Mouse (Mus musculus) kidney, embryonic 16.5 days (tissue): ENCODE results near the gene 1700019D03Rik. TPM values are rescaled to one million over a fixed set of nuclear protein-coding genes. Genes with fewer than 3 reads are reported as not detected.
A peak's percentile ranks its signal among the peaks of the same experiment; 100 is the strongest.

Source experiments
- ATAC-seq: fragments of 200-750 bp; cut with Nextera tagmentation; 2 replicates; pipeline ENCODE4 v1.8.0; 2017; ENCODE audit warnings: moderate TSS enrichment; ENCODE audit not compliant: low FRiP score, low TSS enrichment
- H3K27ac ChIP-seq: fragments of 300-500 bp; sonication (generic); 2 replicates; pipeline ENCODE4 v1.5.1; 2014; ENCODE audit warnings: low read length
- H3K27me3 ChIP-seq: fragments of 300-500 bp; sonication (generic); 2 replicates; pipeline ENCODE4 v1.6.1; 2014; ENCODE audit warnings: low read length, control low read depth, mixed read lengths; ENCODE audit not compliant: insufficient read depth
- H3K36me3 ChIP-seq: fragments of 300-500 bp; sonication (generic); 2 replicates; pipeline ENCODE4 v1.6.1; 2014; ENCODE audit warnings: low read length, control low read depth, mixed read lengths; ENCODE audit not compliant: insufficient read depth
- H3K4me1 ChIP-seq: fragments of 300-500 bp; sonication (generic); 2 replicates; pipeline ENCODE4 v1.6.1; 2014; ENCODE audit warnings: low read length, control low read depth, mixed read lengths; ENCODE audit not compliant: insufficient read depth
- H3K4me2 ChIP-seq: fragments of 300-500 bp; sonication (generic); replicated peaks from 2 replicates; pipeline ENCODE4 v1.6.1; 2014; ENCODE audit warnings: low read depth, low read length
- H3K4me3 ChIP-seq: fragments of 300-500 bp; sonication (generic); 2 replicates; pipeline ENCODE4 v1.5.1; 2014; ENCODE audit warnings: mild to moderate bottlenecking, low read length
- H3K9ac ChIP-seq: fragments of 300-500 bp; sonication (generic); replicated peaks from 2 replicates; pipeline ENCODE4 v1.6.1; 2014; ENCODE audit warnings: low read length
- H3K9me3 ChIP-seq: fragments of 300-500 bp; sonication (generic); 2 replicates; pipeline ENCODE4 v1.6.1; 2016; ENCODE audit warnings: low read length, control low read depth
- WGBS: fragments of 180-500 bp; shearing (Covaris S2); extraction: QIAGEN DNeasy Blood & Tissue Kit; methylation state at CpG from one replicate; pipeline ENCODE4 v1.1.7; 2014; 5-methylcytosine and 5-hydroxymethylcytosine counted together
- polyA plus RNA-seq: library from polyadenylated mRNA; unstranded; fragments of >200 nt; fragmentation: Nextera tagmentation; extraction: Ambion mirVana; gene quantifications from 2 replicates; pipeline ENCODE4 v1.2.1, GENCODE M21; 2015

The 1700019D03Rik gene
- polyA plus RNA-seq, 1 experiment from 2014 or later = 10.4 TPM

DNA sequence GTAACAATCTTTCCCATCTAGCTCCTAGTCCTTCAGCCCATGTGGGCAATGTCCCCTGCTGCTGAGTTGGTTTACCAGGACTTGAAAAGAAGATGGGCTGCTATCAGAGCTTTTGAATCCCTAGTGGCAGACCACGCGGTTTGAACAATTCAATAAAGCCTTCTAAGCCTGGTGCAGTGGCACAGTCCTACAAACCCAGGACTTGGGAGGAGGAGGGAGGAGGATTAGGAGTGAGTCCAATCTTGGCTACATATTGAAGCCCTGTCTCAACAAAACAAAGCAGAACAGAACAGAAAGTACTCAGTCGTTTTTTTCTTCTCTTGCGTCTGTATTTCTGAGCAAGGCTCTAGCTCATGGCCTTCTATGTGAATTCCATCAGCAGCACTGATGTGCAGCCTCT, 63.2 kb downstream of the 1700019D03Rik start:
- Histone ChIP-seq H3K4me2 (no peak overlapping the region), H3K36me3 (no peaks in the 10 kb centered on the region), H3K9ac (no peak overlapping the region), H3K4me1 (peaks cover 19% of the 10 kb centered on the region), H3K27me3 (no peaks in the 10 kb centered on the region), H3K9me3 (no peaks in the 10 kb centered on the region), H3K27ac (no peak overlapping the region), H3K4me3 (no peak overlapping the region)
- ATAC-seq = no peak
- 81% methylated on average over 4 of the region's 4 CpGs for WGBS

DNA sequence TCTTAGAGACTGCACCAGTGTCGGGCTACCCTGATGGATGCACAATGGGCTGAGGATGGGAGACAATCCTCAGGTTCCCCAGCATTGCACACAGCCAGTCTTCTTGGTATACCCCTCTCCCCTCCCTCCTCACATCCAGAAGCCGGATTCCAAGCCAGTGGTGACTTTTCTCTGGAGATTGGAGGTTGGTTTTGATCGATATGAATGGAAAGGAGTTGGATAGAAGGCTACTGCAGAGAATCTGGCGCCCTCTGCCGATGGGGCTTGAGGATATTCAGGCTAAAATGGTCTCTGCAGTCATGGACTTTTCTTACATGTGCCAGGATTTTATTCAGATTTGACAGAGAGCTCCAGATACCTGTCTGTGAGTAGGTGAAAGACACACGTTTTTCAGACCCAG, 64.9 kb downstream of the 1700019D03Rik start:
- WGBS = 38% methylated on average over 6 of the region's 6 CpGs
- H3K4me3 ChIP-seq = no peak overlapping the region
- H3K4me2 ChIP-seq = no peak overlapping the region
- ATAC-seq = no peak
- H3K4me1 ChIP-seq = peaks cover 19% of the 10 kb centered on the region
- no peaks in the 10 kb centered on the region for H3K9me3 ChIP-seq
- H3K27me3 ChIP-seq = no peaks in the 10 kb centered on the region
- no peak overlapping the region for H3K9ac ChIP-seq
- no peaks in the 10 kb centered on the region for H3K36me3 ChIP-seq
- no peak overlapping the region for H3K27ac ChIP-seq

- Histone ChIP-seq H3K27ac (no peak overlapping the region), H3K4me1 (peaks cover 19% of the 10 kb centered on the region), H3K27me3 (no peaks in the 10 kb centered on the region), H3K4me3 (no peak overlapping the region), H3K9ac (no peak overlapping the region), H3K36me3 (no peaks in the 10 kb centered on the region), H3K4me2 (no peak overlapping the region), H3K9me3 (no peaks in the 10 kb centered on the region)
- no peak for ATAC-seq
- WGBS = 81% methylated on average over 2 of the region's 2 CpGs
Measured at GRCm38 (mm10) chr1:52954456-52954855, 65.5 kb downstream of the 1700019D03Rik start.

DNA sequence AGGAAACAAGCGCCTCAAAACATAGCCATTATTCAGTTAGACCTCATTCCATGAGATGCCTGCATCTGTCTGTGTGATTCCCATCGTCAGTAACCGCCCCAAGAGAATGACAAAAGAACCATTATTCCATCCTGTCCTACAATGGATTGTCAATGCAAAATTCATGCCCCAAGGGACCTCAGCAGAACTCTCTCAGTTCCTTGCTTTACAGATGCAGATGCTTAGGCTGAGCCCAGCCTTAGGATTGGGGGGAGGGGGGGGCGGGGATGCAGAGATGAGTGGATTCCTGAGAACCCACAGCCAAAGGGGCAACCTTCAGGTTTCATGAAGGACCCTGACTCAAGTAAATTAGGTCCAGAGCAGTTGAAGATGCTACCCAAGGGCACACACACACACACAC, 66.4 kb downstream of the 1700019D03Rik start:
- whole genome bisulfite sequencing = 19% methylated on average over 4 of the region's 4 CpGs
- Histone ChIP-seq H3K9me3 (no peaks in the 10 kb centered on the region), H3K4me2 (peak overlapping the region; percentile 98), H3K27ac (no peak overlapping the region), H3K4me3 (peak overlapping the region; percentile 70), H3K36me3 (no peaks in the 10 kb centered on the region), H3K27me3 (no peaks in the 10 kb centered on the region), H3K4me1 (peaks cover 19% of the 10 kb centered on the region), H3K9ac (no peak overlapping the region)
- ATAC-seq = no peak

DNA sequence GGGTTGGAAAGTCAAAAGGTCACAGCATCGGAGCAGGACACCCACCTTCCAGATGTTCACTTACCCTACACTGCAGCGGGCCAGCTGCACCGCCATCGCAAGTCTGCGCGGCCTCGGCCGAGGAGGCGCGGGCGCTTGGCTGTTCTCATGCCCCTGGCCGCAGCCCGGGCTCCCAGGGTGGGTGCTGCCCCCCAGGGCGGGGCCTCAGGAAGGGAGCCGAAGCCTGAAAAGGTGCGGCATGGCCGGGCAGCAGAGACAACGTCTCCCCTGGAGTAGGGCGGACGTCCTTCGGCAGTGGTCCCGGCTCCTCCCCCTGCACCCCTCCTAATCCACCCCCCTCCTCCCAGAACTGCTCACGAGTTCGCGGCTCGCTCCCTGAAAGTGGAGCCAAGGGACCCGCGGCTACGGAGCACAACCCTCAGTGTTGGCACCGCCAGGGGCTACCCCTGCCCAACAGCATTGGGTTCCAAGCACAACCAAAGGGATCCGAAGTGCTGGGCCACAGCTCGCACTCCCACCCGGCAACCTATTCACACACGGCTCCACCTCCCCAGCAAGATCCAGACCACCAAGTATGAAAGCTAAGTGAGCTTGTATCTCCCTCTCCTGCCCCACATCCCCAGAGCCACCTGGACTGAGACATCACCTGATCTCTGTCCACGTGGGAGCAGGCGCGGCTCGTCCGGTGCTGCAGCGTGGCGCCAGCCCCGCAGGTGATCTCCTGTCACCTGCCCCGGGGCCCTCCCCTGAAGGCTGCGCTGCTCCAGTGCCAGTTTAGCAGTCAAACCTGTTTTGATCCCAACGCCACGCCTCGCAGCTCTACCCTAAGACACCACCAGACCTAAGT, 67.2 kb downstream of the 1700019D03Rik start:
- H3K27me3 ChIP-seq = no peaks in the 10 kb centered on the region
- H3K9me3 ChIP-seq = no peaks in the 10 kb centered on the region
- H3K4me2 ChIP-seq = peak overlapping the region; percentile 98
- H3K36me3 ChIP-seq = no peaks in the 10 kb centered on the region
- peaks cover 19% of the 10 kb centered on the region for H3K4me1 ChIP-seq
- no peak overlapping the region for H3K27ac ChIP-seq
- peak overlapping the region; percentile 68 for H3K9ac ChIP-seq
- ATAC-seq = peak; percentile 84
- under 1% methylated on average over 47 of the region's 47 CpGs for WGBS
- H3K4me3 ChIP-seq = peak overlapping the region; percentile 70

- H3K27me3 ChIP-seq = no peaks in the 10 kb centered on the region
- H3K9me3 ChIP-seq = no peaks in the 10 kb centered on the region
- H3K4me3 ChIP-seq = peak overlapping the region; percentile 70
- H3K27ac ChIP-seq = no peak overlapping the region
- peak; percentile 10; the same call in 1 of the 2 replicates for ATAC-seq
- H3K36me3 ChIP-seq = no peaks in the 10 kb centered on the region
- WGBS = 5% methylated on average over 5 of the region's 5 CpGs
- H3K4me2 ChIP-seq = peak overlapping the region; percentile 98
- H3K4me1 ChIP-seq = peaks cover 19% of the 10 kb centered on the region
- peak overlapping the region; percentile 68 for H3K9ac ChIP-seq
Measured at GRCm38 (mm10) chr1:52952143-52952542, 67.8 kb downstream of the 1700019D03Rik start.

DNA sequence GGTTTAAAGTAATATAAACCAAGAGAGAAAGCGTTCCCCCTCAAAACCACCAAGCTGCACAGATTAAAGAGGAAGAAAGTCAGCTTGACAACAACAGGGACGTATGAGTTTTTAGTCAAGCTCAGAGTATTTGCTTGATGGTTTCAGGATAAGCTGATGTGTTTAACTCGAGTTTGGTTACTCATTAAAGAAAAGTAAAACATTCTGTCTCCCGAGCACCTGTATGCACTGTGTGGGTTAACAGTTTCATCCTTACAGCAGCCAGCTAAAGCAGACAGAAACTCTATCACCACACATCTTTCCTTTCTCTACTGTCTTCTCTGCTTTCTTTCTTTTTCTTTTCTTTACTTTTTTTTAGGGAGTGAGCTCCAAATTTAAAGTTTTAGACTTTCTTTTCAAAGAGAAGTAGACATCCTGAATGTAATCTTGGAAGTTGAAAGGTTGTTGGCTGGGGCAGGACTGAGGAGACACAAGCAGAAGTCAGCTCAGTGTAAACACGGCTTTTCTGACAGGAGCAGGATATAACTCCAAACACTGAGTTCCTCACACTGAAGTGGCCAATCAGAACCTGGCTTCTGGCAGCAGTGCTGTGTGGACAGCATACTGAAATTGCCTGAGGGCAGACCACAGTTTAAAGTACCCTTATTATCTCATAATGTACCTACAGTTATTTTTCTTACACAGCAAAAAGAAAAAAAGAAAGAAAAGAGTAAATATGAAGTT, 68.7 kb downstream of the 1700019D03Rik start:
- Histone ChIP-seq H3K36me3 (no peaks in the 10 kb centered on the region), H3K27ac (peak overlapping the region; percentile 70), H3K4me2 (peak overlapping the region; percentile 20), H3K4me3 (peak overlapping the region; percentile 8; the same call in 1 of the 2 replicates), H3K27me3 (no peaks in the 10 kb centered on the region), H3K4me1 (peaks cover 19% of the 10 kb centered on the region), H3K9ac (no peak overlapping the region), H3K9me3 (no peaks in the 10 kb centered on the region)
- ATAC-seq = 0 out of 2 replicates have a peak, but pooled peaks have one; percentile 26
- WGBS = 40% methylated on average over 5 of the region's 5 CpGs

DNA sequence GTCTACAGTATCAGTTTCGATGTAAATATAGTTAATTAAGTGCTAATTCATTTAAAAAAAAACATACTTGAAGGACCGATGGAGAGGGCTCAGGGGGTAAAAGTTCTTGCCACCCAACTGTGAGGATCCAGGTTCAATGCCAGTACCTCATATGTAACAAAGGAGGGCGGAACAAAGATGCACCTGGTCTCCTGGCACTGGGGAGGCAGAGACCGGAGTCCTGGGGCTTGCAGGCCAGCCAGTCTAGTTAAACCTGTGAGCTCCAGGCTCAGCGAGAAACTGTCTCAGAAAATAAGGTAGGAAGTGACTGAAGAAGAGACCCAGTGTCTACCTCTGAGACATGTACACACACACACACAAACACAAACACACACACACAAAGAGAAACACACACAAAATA, 72.1 kb downstream of the 1700019D03Rik start:
- no peak overlapping the region for H3K9ac ChIP-seq
- H3K27ac ChIP-seq = no peak overlapping the region
- no peak overlapping the region for H3K4me3 ChIP-seq
- WGBS = 87% methylated on average over 5 of the region's 5 CpGs
- H3K9me3 ChIP-seq = no peaks in the 10 kb centered on the region
- H3K27me3 ChIP-seq = no peaks in the 10 kb centered on the region
- ATAC-seq = no peak
- no peak overlapping the region for H3K4me2 ChIP-seq
- no peaks in the 10 kb centered on the region for H3K36me3 ChIP-seq
- H3K4me1 ChIP-seq = peaks cover 9% of the 10 kb centered on the region

GRCm38 (mm10) chr1:52939021-52939420, 81.0 kb downstream of the 1700019D03Rik start:
- Histone ChIP-seq H3K9ac (no peak overlapping the region), H3K27ac (no peak overlapping the region), H3K4me1 (no peaks in the 10 kb centered on the region), H3K9me3 (peaks cover 8% of the 10 kb centered on the region), H3K27me3 (no peaks in the 10 kb centered on the region), H3K36me3 (no peaks in the 10 kb centered on the region), H3K4me2 (no peak overlapping the region), H3K4me3 (no peak overlapping the region)
- ATAC-seq = no peak
- WGBS = 94% methylated on average over 1 of the region's 1 CpGs

- H3K9me3 ChIP-seq = peaks cover 8% of the 10 kb centered on the region
- ATAC-seq = no peak
- H3K4me3 ChIP-seq = no peak overlapping the region
- no peaks in the 10 kb centered on the region for H3K36me3 ChIP-seq
- no peaks in the 10 kb centered on the region for H3K4me1 ChIP-seq
- WGBS = 67% methylated on average over 5 of the region's 5 CpGs
- H3K27me3 ChIP-seq = no peaks in the 10 kb centered on the region
- H3K9ac ChIP-seq = no peak overlapping the region
- H3K4me2 ChIP-seq = no peak overlapping the region
- H3K27ac ChIP-seq = no peak overlapping the region
Measured at GRCm38 (mm10) chr1:52934494-52934893, 85.5 kb downstream of the 1700019D03Rik start.
